Mouse (Mus musculus): ENCODE data around the gene Iffo2. TPM values are rescaled to one million over a fixed set of nuclear protein-coding genes. Genes with fewer than 3 reads are reported as not detected.

The Iffo2 gene
- polyA plus RNA-seq, 1 experiment from 2014 or later: 6.1 TPM

GRCm38 (mm10) chr4:139535127-139535695 lies 4.9 kb downstream of the Iffo2 start:
- Histone ChIP-seq H3K4me1 (peaks cover 5% of the 10 kb centered on the region; the same call in 1 of the 2 replicates), H3K4me2 (replicated peaks) (no peak overlapping the region), H3K27ac (0 out of 2 replicates have a peak overlapping the region, but pooled peaks have one; percentile 30), H3K9ac (no peak overlapping the region; the same call in 1 of the 2 replicates), H3K4me3 (no peak overlapping the region), H3K36me3 (no peaks in the 10 kb centered on the region), H3K27me3 (no peaks in the 10 kb centered on the region), H3K9me3 (no peaks in the 10 kb centered on the region)
- 28% methylated on average over 12 of the region's 12 CpGs for WGBS
- ATAC-seq (ENCODE audit: insufficient number of reproducible peaks, insufficient read depth, low FRiP score, low TSS enrichment): peak; percentile 52; the same call in 1 of the 2 replicates

DNA sequence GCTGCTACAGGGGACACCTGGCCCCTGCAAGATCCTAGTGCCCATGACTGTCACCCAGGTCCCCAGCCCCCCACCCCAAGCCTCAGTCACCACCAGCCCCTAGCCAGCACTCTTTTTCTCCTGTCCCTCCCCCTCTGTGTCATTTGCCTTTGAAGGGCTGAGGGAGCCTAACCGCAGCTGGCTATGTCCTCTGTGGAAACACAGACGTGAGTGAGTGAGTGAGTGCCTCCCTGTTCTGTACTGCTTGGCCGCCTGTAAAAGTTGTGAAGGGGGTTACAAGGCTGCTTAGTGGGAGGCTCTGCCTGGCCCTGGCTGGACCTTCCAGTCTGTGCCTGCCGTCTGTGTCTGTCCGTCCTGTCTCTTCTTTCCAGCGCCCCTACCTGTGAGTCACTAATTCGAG lies 5.4 kb downstream of the Iffo2 start:
- H3K36me3 ChIP-seq: no peaks in the 10 kb centered on the region
- peaks cover 5% of the 10 kb centered on the region; the same call in 1 of the 2 replicates for H3K4me1 ChIP-seq
- no peak overlapping the region; the same call in 1 of the 2 replicates for H3K9ac ChIP-seq
- H3K27me3 ChIP-seq: no peaks in the 10 kb centered on the region
- 0 out of 2 replicates have a peak overlapping the region, but pooled peaks have one; percentile 30 for H3K27ac ChIP-seq
- no peak overlapping the region for H3K4me2 ChIP-seq (replicated peaks)
- WGBS: 60% methylated on average over 7 of the region's 7 CpGs
- no peak overlapping the region for H3K4me3 ChIP-seq
- H3K9me3 ChIP-seq: no peaks in the 10 kb centered on the region
- no peak for ATAC-seq (ENCODE audit: insufficient number of reproducible peaks, insufficient read depth, low FRiP score, low TSS enrichment)

GRCm38 (mm10) chr4:139536706-139537105 lies 6.4 kb downstream of the Iffo2 start:
- no peak overlapping the region for H3K4me2 ChIP-seq (replicated peaks)
- no peaks in the 10 kb centered on the region for H3K36me3 ChIP-seq
- H3K9ac ChIP-seq: no peak overlapping the region
- H3K27ac ChIP-seq: no peak overlapping the region
- no peak overlapping the region for H3K4me3 ChIP-seq
- WGBS: 90% methylated on average over 9 of the region's 9 CpGs
- peaks cover 5% of the 10 kb centered on the region; the same call in 1 of the 2 replicates for H3K4me1 ChIP-seq
- H3K9me3 ChIP-seq: no peaks in the 10 kb centered on the region
- no peak for ATAC-seq (ENCODE audit: insufficient number of reproducible peaks, insufficient read depth, low FRiP score, low TSS enrichment)
- H3K27me3 ChIP-seq: no peaks in the 10 kb centered on the region

DNA sequence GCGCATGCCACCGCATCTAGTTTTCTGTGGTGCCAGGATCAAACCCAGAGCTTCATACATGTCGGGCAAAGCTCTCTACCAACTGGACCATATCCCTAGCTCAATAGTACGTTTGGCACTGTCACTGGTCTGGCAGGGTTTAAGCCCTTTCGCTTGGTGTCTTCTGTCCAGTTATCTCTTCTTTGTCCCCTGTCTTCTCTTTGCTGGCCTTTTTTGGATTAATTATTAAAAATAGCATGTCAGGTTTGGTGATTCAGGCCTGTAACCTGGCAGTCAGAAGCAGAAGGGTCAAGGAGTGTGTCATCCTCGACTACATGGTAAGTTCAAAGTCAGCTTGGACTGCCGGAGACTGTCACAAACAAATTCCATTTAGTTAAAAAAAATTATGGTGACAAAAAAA lies 10.4 kb downstream of the Iffo2 start:
- no peaks in the 10 kb centered on the region for H3K4me1 ChIP-seq
- no peaks in the 10 kb centered on the region for H3K9me3 ChIP-seq
- 92% methylated on average over 7 of the region's 7 CpGs for WGBS
- ATAC-seq (ENCODE audit: insufficient number of reproducible peaks, insufficient read depth, low FRiP score, low TSS enrichment): no peak
- H3K27ac ChIP-seq: no peak overlapping the region
- no peak overlapping the region for H3K4me2 ChIP-seq (replicated peaks)
- H3K4me3 ChIP-seq: no peak overlapping the region
- H3K36me3 ChIP-seq: no peaks in the 10 kb centered on the region
- no peak overlapping the region for H3K9ac ChIP-seq
- no peaks in the 10 kb centered on the region for H3K27me3 ChIP-seq

GRCm38 (mm10) chr4:139545791-139546190 lies 15.4 kb downstream of the Iffo2 start:
- ATAC-seq (ENCODE audit: insufficient number of reproducible peaks, insufficient read depth, low FRiP score, low TSS enrichment): no peak
- H3K27ac ChIP-seq: 0 out of 2 replicates have a peak overlapping the region, but pooled peaks have one; percentile 9
- no peak overlapping the region for H3K4me3 ChIP-seq
- WGBS: 45% methylated on average over 6 of the region's 6 CpGs
- no peak overlapping the region for H3K9ac ChIP-seq
- H3K9me3 ChIP-seq: no peaks in the 10 kb centered on the region
- H3K27me3 ChIP-seq: no peaks in the 10 kb centered on the region
- no peaks in the 10 kb centered on the region for H3K36me3 ChIP-seq
- H3K4me1 ChIP-seq: no peaks in the 10 kb centered on the region
- H3K4me2 ChIP-seq (replicated peaks): no peak overlapping the region

GRCm38 (mm10) chr4:139549448-139549847 lies 19.1 kb downstream of the Iffo2 start:
- Histone ChIP-seq H3K27ac (no peak overlapping the region), H3K9ac (no peak overlapping the region), H3K4me3 (no peak overlapping the region), H3K9me3 (no peaks in the 10 kb centered on the region), H3K27me3 (no peaks in the 10 kb centered on the region), H3K36me3 (no peaks in the 10 kb centered on the region), H3K4me2 (replicated peaks) (no peak overlapping the region), H3K4me1 (no peaks in the 10 kb centered on the region)
- WGBS: 78% methylated on average over 7 of the region's 7 CpGs
- no peak for ATAC-seq (ENCODE audit: insufficient number of reproducible peaks, insufficient read depth, low FRiP score, low TSS enrichment)

DNA sequence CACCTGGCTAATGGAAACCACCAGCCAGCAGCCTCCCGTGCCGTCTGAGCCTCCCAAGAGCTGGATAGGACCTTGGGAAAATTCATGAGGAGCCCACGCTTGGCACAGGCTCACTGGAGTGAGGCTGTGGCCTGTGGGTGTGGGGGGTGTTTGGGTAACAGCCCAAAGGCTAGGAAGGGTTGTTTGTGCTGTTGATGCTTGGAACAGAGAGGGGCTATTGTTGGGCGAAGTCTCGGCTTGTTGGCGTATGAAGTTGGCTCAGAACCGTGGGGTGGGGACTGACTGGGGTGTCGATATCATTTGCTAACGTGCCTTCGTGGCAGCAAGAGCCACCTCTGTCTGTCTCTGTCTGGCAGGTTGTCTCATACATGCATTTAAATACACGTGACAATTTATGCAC lies 24.9 kb downstream of the Iffo2 start:
- no peaks in the 10 kb centered on the region for H3K27me3 ChIP-seq
- H3K9ac ChIP-seq: no peak overlapping the region
- no peaks in the 10 kb centered on the region for H3K4me1 ChIP-seq
- H3K4me3 ChIP-seq: no peak overlapping the region
- no peak overlapping the region for H3K4me2 ChIP-seq (replicated peaks)
- ATAC-seq (ENCODE audit: insufficient number of reproducible peaks, insufficient read depth, low FRiP score, low TSS enrichment): no peak
- no peak overlapping the region for H3K27ac ChIP-seq
- 81% methylated on average over 11 of the region's 11 CpGs for WGBS
- no peaks in the 10 kb centered on the region for H3K9me3 ChIP-seq
- no peaks in the 10 kb centered on the region for H3K36me3 ChIP-seq

DNA sequence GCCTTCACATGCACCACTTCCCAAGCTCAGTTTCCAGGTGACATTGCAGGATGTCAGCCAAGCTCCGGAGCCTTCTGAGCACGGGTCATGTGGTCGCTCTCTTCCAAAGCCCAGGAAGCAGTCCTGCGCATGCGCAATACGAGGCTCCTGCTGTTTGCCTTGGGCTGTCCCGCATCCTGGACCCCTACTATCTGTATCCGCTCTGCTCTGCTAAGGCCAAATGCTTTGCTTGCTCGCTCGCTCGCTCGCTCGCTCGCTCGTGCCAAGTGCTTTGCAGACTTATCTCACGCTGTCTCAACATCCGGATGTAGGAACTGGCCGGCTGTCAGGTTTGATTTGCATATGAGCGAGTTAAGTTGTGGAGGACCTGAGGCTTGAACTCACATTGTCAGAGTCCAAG lies 25.6 kb downstream of the Iffo2 start:
- H3K9ac ChIP-seq: no peak overlapping the region
- no peaks in the 10 kb centered on the region for H3K27me3 ChIP-seq
- H3K27ac ChIP-seq: no peak overlapping the region
- no peaks in the 10 kb centered on the region for H3K36me3 ChIP-seq
- H3K4me1 ChIP-seq: no peaks in the 10 kb centered on the region
- H3K4me2 ChIP-seq (replicated peaks): no peak overlapping the region
- H3K4me3 ChIP-seq: no peak overlapping the region
- WGBS: 79% methylated on average over 19 of the region's 19 CpGs
- no peaks in the 10 kb centered on the region for H3K9me3 ChIP-seq
- no peak for ATAC-seq (ENCODE audit: insufficient number of reproducible peaks, insufficient read depth, low FRiP score, low TSS enrichment)

- H3K4me3 ChIP-seq: no peak overlapping the region
- no peaks in the 10 kb centered on the region for H3K4me1 ChIP-seq
- H3K27me3 ChIP-seq: no peaks in the 10 kb centered on the region
- ATAC-seq (ENCODE audit: insufficient number of reproducible peaks, insufficient read depth, low FRiP score, low TSS enrichment): no peak
- H3K36me3 ChIP-seq: no peaks in the 10 kb centered on the region
- WGBS: 82% methylated on average over 15 of the region's 15 CpGs
- no peak overlapping the region for H3K9ac ChIP-seq
- no peak overlapping the region for H3K27ac ChIP-seq
- H3K9me3 ChIP-seq: no peaks in the 10 kb centered on the region
- H3K4me2 ChIP-seq (replicated peaks): no peak overlapping the region
These were observed 38.0 kb downstream of the Iffo2 start for GRCm38 (mm10) chr4:139568361-139568760.

- Histone ChIP-seq H3K4me1 (peaks cover 4% of the 10 kb centered on the region), H3K4me2 (replicated peaks) (no peak overlapping the region), H3K27me3 (no peaks in the 10 kb centered on the region), H3K4me3 (no peak overlapping the region), H3K9me3 (no peaks in the 10 kb centered on the region), H3K36me3 (no peaks in the 10 kb centered on the region), H3K9ac (no peak overlapping the region), H3K27ac (no peak overlapping the region)
- ATAC-seq (ENCODE audit: insufficient number of reproducible peaks, insufficient read depth, low FRiP score, low TSS enrichment): no peak
- WGBS: 78% methylated on average over 10 of the region's 10 CpGs
These were observed 40.4 kb downstream of the Iffo2 start for GRCm38 (mm10) chr4:139570756-139571155.

DNA sequence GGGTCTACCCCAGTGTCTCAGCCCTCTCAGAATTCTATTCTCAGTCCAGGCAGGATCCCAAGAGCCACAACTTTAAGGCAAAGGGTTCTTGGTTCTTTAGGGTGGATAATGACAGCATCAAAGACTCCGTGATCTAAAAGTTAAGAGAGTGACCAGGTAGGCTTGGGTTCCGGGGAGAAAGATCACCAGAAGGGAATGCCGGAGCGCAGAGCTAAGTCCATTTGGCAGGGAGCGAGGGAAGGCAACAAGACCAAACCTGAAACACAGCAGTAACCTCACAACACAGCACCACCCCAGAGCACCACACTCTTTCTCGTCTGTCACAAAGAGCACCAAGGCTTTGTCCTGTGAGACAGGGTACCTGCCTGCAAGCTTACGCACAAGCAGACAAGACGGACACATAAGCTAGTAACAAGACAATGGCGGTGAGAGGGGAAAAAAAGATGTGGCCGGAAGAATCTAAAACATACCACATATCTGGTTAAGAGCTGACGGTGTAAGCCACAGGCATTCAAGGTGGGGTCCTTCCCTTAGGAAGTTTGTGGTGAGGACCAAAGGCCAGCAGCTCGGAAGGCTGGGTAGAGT lies 42.7 kb downstream of the Iffo2 start:
- Histone ChIP-seq H3K4me3 (no peak overlapping the region), H3K9me3 (no peaks in the 10 kb centered on the region), H3K27me3 (no peaks in the 10 kb centered on the region), H3K9ac (no peak overlapping the region), H3K4me1 (peaks cover 23% of the 10 kb centered on the region), H3K27ac (no peak overlapping the region), H3K36me3 (no peaks in the 10 kb centered on the region), H3K4me2 (replicated peaks) (no peak overlapping the region)
- 85% methylated on average over 12 of the region's 12 CpGs for WGBS
- ATAC-seq (ENCODE audit: insufficient number of reproducible peaks, insufficient read depth, low FRiP score, low TSS enrichment): no peak

- no peaks in the 10 kb centered on the region for H3K27me3 ChIP-seq
- H3K4me3 ChIP-seq: peak overlapping the region; percentile 75
- no peaks in the 10 kb centered on the region for H3K9me3 ChIP-seq
- H3K27ac ChIP-seq: peak overlapping the region; percentile 85
- H3K4me1 ChIP-seq: peaks cover 34% of the 10 kb centered on the region
- peak; percentile 93 for ATAC-seq (ENCODE audit: insufficient number of reproducible peaks, insufficient read depth, low FRiP score, low TSS enrichment)
- under 1% methylated on average over 51 of the region's 52 CpGs for WGBS
- H3K9ac ChIP-seq: peak overlapping the region; percentile 89
- no peaks in the 10 kb centered on the region for H3K36me3 ChIP-seq
- peak overlapping the region; percentile 97 for H3K4me2 ChIP-seq (replicated peaks)
These were observed 43.9 kb downstream of the Iffo2 start for GRCm38 (mm10) chr4:139574156-139574798.
